Mouse (Mus musculus) retina, postnatal 1 day (tissue): ENCODE measurements at regions not wholly inside any gene's neighbourhood (a gene's known extent, or its start where the extent isn't known, plus 50 kb on each side); places are given as distances from the start of the nearest gene placed in this dataset.
A peak's percentile ranks its signal among the peaks of the same experiment; 100 is the strongest.

Experiments
- DNase-seq: peaks from one replicate; pipeline ENCODE4 v3.0.0-alpha.2; 2012

GRCm38 (mm10) chr5:56943899-56944298 is 773.9 kb upstream of the Pcdh7 start:
- DNase-seq: peak; percentile 0

GRCm38 (mm10) chr5:56952799-56953498 is 764.8 kb upstream of the Pcdh7 start:
- peak; percentile 1 for DNase-seq
